Mouse (Mus musculus): ENCODE measurements around the gene Pnlip.

Gene Pnlip

GRCm38 (mm10) chr19:58652198-58652597, at the start of gene Pnlip:
Gene Pnlip (plus strand): TSS chr19:58652498.
- DNase-seq (ENCODE audit: extremely low read depth, low read depth, low spot score) = no peak

DNA sequence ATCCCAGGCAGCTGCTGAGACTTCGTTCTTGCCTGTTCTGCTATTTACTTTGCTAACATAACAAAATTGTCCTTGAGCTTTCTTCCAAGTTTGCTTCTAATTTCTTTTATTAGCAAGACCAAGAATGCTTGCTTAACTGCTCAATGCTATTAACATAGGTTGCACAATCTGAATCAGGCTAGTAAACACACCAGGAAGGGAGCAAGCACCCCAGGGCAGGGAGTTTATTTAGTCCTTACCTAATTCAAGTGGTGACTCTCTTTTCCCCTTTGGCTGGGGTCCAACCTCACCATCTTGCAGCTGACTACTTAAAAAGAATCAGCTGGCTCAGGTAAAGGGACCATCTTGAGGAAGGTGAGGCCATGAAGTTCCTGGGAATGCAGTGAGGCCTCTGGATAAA, 42.6 kb upstream of the Pnlip start:
- no peak for DNase-seq (ENCODE audit: extremely low read depth, low read depth, low spot score)

DNA sequence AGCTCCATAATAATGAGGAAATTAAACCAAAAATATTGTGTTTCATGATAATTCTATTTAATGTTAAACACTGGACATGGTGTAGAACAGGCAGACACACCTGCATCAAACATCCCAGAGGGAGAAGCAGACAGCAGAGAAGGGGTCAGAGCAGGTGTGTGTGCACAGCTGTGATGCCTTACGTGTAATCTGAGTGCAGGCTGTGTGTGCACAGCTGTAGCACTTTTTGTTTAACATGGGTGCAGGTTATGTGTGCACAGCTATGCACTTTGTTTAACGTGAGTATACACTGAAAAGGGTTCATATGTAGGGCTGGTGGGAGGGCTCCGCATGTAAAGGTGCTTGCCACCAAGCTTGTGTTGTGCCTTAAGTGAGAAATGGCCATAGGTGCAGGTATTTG, 39.6 kb upstream of the Pnlip start:
- DNase-seq (ENCODE audit: extremely low read depth, low read depth, low spot score) = no peak

GRCm38 (mm10) chr19:58616606-58617005, 35.7 kb upstream of the Pnlip start:
- DNase-seq (ENCODE audit: extremely low read depth, low read depth, low spot score) = no peak

DNA sequence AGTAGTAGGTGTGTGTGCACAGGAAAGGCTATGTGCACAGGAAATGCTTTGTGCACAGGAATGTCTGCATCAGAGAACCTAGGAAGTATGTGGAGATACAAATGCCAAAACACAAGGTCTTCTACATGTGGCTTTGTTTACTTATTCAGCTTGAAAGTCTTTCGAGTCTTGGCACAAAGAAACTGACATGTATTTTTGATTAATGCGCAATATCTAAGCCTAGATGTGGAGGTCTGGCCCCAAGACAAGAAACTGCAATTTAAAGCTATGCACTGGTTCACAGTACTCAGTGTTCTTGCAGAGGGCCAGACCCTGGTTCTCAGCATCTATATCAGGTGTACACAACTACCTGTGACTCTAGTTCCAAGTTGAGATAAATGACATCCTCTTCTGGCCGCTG, 31.6 kb upstream of the Pnlip start:
- no peak for DNase-seq (ENCODE audit: extremely low read depth, low read depth, low spot score)

DNA sequence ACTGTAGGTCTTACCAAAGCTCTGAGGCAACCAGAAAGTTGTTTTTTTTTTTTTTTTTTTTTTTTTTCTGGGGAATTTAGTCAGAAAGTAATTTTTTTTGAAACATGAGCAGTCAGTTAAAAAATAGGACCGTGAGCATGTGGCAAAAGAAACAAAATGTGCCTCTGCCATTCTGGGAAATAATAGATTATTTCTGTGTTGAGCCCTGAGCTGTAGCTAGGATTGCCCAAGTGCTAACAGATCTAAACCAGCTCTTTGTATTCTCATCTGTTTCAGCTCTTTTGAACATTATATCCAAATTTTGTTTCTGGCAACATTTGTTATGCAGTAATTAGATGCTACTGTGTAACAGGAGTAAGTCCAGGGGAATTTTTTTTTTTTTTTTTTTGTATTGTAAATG, 30.7 kb upstream of the Pnlip start:
- DNase-seq (ENCODE audit: extremely low read depth, low read depth, low spot score) = no peak

DNA sequence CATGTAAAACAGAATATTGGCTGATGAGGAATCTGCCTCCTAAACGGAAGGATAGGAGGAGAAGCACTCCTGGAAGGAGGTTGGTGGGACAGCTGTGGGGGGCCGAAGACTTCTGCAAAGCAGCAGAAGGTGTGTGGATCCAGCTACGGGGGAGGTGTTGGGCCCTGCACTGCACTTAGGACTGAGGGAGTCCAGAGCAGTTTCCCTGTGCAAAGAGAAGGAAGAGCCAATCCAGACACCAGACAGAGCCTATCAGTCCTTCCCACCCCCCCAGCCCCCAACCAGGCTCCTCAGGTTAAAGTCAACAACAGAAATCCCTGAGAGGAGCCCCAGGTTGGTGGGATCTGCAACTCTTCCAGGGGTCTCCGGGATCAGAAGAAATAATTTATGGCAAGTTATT, 27.5 kb upstream of the Pnlip start:
- no peak for DNase-seq (ENCODE audit: extremely low read depth, low read depth, low spot score)

DNA sequence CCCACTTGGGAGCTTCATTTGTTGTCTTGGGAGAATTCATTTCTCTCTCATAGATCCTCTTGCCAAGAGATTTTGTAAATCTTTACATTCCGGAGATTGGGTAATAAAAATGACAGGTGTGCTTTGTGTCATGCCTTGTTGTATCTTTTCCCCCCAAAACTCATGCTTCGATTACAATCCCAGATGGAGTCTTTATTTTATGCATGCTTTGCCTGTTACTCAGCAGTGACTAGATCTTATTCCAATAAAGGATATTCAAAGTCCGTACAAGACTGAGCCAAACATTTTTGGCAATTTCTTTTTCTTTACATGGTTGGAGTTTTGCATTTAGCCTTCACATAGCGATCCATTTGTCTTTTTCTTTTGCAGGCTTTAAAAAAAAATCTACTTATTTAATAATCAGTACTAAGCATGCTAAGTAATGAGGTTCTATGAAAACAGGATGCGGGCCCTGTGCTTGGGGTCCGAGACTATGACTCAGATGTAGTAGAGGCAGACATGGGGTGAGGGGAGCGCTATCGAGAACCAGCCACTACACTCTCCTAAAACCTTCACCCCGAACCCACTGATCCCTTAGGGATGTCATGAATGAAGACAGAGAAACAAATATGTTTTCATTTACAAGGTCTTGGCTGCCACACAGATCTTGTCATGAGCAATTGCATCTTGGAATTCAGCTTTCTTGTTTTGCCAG, 26.9 kb upstream of the Pnlip start:
- no peak for DNase-seq (ENCODE audit: extremely low read depth, low read depth, low spot score)

DNA sequence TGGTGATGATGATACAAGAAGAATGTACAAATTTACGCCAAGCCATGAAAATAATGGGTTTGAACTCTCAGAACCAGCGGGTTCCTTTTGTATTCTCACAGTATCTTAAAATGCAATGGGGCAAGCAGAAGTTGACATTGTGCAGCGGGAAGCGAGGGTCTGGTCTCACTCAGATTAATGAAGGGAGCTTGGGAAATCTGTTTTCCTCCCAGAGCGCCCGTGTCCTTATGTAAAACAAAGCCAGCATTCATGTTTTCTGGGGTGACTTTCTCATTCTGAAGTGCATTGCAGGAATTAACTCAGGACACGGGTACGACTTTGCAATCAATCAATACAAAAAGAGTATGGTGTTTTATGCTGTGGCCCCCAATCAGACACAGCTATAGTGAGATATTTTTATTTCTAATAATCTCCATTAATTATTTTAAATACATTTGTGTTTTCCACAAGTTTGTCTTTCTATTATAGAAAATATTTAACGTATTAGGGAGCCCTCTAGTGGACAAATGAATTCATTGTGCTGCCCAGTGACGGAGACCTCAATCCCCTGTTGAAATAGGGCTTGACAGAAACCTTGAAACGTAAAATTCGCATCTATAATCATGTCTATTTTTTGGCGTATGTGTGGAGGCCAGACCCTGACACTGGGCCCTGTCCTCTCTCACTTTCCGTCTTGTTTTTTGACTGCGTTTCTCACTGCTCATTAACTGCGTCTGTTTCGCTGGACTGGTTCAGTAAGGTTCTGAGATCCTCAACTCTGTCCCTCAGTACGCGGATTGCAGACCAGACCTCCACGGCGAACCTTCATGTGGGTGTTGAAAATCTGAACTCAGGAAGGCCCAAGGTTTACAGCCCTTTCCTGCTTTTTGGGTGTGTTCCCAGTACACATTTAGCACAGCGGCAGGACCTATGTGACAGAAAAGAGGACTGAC, 24.6 kb upstream of the Pnlip start:
- no peak for DNase-seq (ENCODE audit: extremely low read depth, low read depth, low spot score)

DNA sequence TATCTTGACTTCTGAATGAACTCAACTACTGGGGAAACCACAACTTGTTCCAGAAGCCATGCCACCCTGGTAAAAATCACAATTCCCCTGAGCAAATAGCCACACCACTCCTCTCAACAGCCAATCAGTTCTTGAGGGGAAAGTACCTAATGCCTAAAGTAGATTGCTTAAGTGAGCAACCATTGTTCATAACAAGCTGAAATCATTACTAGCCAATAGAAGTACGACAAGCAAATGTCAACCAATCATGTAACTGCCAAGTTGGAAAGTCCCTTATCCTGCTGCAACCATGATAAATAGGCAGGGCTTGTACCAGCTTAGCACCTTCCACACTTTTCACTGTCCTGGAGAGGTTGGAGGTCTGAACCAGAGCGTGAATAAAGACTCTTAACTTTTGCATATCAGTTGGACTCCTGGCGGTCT, 22.9 kb upstream of the Pnlip start:
- no peak for DNase-seq (ENCODE audit: extremely low read depth, low read depth, low spot score)

DNA sequence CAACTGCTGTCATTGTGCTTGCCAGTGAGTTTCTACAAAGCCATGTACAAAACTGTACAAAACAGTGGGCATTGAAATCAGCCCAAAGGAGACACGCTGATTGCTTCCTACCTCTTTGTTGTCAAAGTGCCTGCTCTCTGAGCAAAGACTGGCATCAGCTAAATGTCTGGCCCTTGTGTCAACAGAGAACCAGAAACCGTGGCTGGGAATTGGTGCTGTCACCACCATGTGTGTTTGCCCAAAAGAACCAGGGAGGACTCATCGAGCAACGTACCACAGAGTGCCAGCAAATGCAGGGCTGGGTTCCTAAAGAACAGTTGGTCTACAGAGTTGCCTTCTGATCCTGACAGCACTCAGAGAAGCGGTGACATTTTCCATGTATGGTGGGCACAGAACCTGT, 2.3 kb upstream of the Pnlip start:
- DNase-seq (ENCODE audit: extremely low read depth, low read depth, low spot score) = no peak

- DNase-seq (ENCODE audit: extremely low read depth, low read depth, low spot score) = no peak
Observed at GRCm38 (mm10) chr19:58662098-58662497, 9.8 kb downstream of the Pnlip start.

DNA sequence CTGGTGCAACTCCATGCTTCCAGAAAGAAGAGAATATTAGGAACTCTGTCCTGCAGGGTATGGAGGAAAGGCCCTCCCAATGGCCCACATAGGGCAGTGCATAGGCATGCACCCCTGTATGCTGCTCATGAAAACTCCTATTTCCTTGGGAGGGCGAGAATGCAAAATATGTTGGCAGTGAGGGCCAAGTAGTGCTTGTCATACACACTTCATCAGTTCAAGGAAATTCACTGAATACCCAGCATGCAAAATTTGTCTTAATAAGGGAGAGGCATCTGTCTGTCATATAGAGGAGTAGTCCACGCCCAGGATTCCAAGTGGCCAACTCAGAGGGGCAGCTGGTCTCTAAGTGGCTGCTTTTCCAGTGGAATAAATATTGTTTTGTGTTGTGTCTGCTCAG, 11.0 kb downstream of the Pnlip start:
- DNase-seq (ENCODE audit: extremely low read depth, low read depth, low spot score) = no peak

DNA sequence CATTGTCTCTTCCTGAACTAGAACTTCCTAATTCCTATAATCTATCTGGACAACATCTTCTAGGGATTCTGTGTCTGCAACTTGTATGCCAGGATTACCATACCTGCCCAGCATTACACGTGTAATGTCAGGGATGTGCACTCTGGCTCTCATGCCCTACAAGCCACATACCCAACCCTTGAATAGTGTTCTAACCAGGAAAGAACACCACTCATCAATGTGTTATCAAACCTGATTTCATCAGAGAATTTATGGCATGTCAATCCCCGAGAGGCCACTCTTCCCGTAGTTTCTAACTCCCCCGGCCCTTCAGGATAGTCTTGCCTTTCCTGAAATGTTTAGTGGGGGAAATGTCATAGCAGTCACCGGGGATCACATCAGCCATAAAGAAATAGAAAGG, 12.6 kb downstream of the Pnlip start:
- DNase-seq (ENCODE audit: extremely low read depth, low read depth, low spot score) = no peak

DNA sequence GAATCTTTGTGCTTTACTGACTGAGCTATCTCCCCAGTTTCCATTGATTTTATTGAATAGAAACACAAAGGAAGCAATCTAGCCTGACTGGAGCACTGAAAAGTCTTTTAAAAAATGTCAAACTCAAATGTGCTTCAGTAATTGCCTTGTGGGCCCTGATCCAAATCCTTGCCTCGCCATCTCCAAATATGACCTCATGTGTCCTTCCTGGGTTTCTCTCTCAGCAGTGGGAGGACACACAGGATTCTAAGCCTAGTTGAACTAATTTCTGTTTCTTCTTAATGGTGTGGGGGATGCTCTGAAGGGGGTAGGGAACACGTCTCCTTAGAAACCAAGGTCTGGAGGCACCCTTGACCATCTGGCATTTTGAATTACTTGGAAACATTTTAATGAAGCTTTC, 22.3 kb downstream of the Pnlip start:
- no peak for DNase-seq (ENCODE audit: extremely low read depth, low read depth, low spot score)

DNA sequence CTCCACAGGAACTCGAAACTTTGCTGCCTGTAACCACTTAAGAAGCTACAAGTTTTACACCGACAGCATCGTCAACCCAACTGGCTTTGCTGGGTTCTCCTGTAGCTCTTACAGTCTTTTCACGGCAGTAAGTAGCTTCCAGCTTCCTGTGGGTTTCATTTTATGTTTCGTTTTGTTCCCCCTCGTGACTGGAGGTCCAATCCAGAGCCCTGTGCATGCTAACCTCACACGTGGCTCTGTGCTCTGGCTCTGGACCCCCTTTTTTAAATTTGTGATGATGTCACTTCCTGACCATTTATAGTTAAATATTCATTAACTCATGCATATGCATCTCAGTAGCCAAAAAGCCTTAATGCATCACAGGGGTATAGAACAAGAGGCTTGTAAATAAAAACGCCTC, 24.8 kb downstream of the Pnlip start:
- no peak for DNase-seq (ENCODE audit: extremely low read depth, low read depth, low spot score)

GRCm38 (mm10) chr19:58688933-58689332, 36.6 kb downstream of the Pnlip start:
- no peak for DNase-seq (ENCODE audit: extremely low read depth, low read depth, low spot score)

GRCm38 (mm10) chr19:58695314-58695713, 43.0 kb downstream of the Pnlip start:
- DNase-seq (ENCODE audit: extremely low read depth, low read depth, low spot score) = no peak

- DNase-seq (ENCODE audit: extremely low read depth, low read depth, low spot score) = no peak
Observed at GRCm38 (mm10) chr19:58696235-58696634, 43.9 kb downstream of the Pnlip start.

DNA sequence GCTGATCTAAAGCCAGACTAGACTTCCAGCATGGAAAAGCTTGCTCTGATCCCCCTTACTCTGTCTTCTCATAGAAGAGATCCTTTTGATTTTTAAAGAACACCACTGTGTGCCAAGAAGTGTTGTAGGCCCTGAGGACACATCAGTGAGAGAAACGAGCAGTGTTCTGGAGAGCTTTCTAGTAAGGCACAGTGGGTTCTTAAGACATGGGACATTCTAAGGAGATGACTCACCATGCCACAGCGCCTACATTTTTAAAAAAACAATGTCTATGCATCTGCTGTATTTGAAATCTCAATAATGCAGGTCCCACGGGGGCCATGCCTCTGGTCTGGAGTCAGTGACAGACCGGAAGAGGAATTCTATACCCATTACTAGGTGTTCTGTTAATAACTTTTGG, 52.3 kb downstream of the Pnlip start:
- DNase-seq (ENCODE audit: extremely low read depth, low read depth, low spot score) = peak; percentile 46

- no peak for DNase-seq (ENCODE audit: extremely low read depth, low read depth, low spot score)
Observed at GRCm38 (mm10) chr19:58708611-58709010, 56.3 kb downstream of the Pnlip start.

DNA sequence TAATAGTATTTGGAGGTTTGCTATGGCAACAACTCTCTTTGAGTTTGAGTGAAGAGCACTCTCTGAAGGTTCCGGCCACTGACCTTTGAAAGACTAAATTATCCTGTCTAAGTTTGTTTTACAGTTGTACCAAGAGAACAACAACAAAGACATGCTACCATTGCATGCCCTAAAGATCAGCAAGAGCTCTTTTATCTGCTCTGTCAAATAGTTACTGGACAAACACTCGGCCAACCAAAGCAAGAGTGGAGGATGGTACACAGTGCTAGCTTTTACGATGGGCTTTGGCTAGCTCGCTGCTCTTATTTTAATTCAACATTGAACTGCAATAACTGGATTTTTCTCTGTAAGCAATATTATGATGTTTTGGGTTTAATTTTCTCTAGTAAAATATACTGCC, 65.6 kb downstream of the Pnlip start:
- no peak for DNase-seq (ENCODE audit: extremely low read depth, low read depth, low spot score)
